Mouse (Mus musculus): ENCODE results near the gene Lyrm2.

- TF ChIP-seq CTCF (IDR thresholded peaks at IDR 0.05; ENCODE audit: low read depth) (no peak), EP300 (IDR thresholded peaks at IDR 0.05; ENCODE audit: low read depth) (no peak)
Measured at GRCm38 (mm10) chr4:32750711-32751110, 49.3 kb upstream of the Lyrm2 start.

All from heart, postnatal 0 days (tissue).